Mouse (Mus musculus) urinary bladder, postnatal 36 days (tissue): ENCODE measurements at regions not wholly inside any gene's neighbourhood (a gene's known extent, or its start where the extent isn't known, plus 50 kb on each side); places are given as distances from the start of the nearest gene placed in this dataset.
A peak's percentile ranks its signal among the peaks of the same experiment; 100 is the strongest.
"Not testable (repeated sequence)": the region's sequence is repeated elsewhere in the genome, so short reads cannot be mapped to it uniquely, and the experiment has no call there.

Experiments
- DNase-seq, 2 experiments: peaks; one replicate each; pipeline ENCODE4 v3.0.0; 2022; ENCODE audit warnings: low spot score in 2 of 2, mixed read lengths in 1 of 2

- not testable (repeated sequence) for DNase-seq
Observed at GRCm38 (mm10) chr5:118492522-118492921, 68.0 kb upstream of the Med13l start.

- DNase-seq, result no peak
Observed at GRCm38 (mm10) chr5:118494649-118495477, 65.6 kb upstream of the Med13l start.

GRCm38 (mm10) chr5:118495478-118495760, 65.1 kb upstream of the Med13l start:
- no peak for DNase-seq

GRCm38 (mm10) chr5:118501624-118502023, 58.9 kb upstream of the Med13l start:
- DNase-seq, result no peak

- no peak for DNase-seq
Observed at GRCm38 (mm10) chr5:118502991-118503390, 57.5 kb upstream of the Med13l start.

GRCm38 (mm10) chr5:118504170-118504569, 56.3 kb upstream of the Med13l start:
- DNase-seq, result peak in 1 of 2 experiments; percentile 48

GRCm38 (mm10) chr5:118504926-118505325, 55.6 kb upstream of the Med13l start:
- no peak for DNase-seq

- DNase-seq, result no peak
Observed at GRCm38 (mm10) chr5:118509871-118510270, 50.6 kb upstream of the Med13l start.
